Mouse (Mus musculus) embryonic stem cell, embryonic (primary cell): ENCODE data around the gene Mrpl46.

Experiments
- CTCF ChIA-PET, 4 experiments: fragments of 300-600 bp in 2 of 4; fragments of 350-600 bp in 2 of 4; sonication (Branson Sonifier 250); formaldehyde crosslinking; loops; one replicate each; lab custom pipeline; 2022; ENCODE audit warnings: inconsistent platforms in 2 of 4; lab: Charles Lee
- POLR2A ChIA-PET, 4 experiments: fragments of 300-600 bp in 2 of 4; fragments of 350-600 bp in 2 of 4; sonication (Branson Sonifier 250); formaldehyde crosslinking; loops; one replicate each; lab custom pipeline; 2022; ENCODE audit warnings: antibody characterized with exemption in 4 of 4, inconsistent platforms in 1 of 4; lab: Charles Lee

The Mrpl46 gene

GRCm38 (mm10) chr7:78791359-78792222 lies 8.3 kb upstream of the Mrpl46 start:
- ChIA-PET POLR2A (interaction anchor here in 3 of 4 experiments (0.6 to 1.5 kb wide), 8 partner anchors 27 to 764 kb away, joined by 3 to 4 read pairs (median 3); partner anchors contain the start of gene Det1 (in 1 of the 3)), CTCF (interaction anchor here in 2 of 4 experiments (0.5 to 1.4 kb wide), 5 partner anchors 100 to 267 kb away, joined by 3 to 4 read pairs (median 3); no protein-coding TSS in a partner anchor)

DNA sequence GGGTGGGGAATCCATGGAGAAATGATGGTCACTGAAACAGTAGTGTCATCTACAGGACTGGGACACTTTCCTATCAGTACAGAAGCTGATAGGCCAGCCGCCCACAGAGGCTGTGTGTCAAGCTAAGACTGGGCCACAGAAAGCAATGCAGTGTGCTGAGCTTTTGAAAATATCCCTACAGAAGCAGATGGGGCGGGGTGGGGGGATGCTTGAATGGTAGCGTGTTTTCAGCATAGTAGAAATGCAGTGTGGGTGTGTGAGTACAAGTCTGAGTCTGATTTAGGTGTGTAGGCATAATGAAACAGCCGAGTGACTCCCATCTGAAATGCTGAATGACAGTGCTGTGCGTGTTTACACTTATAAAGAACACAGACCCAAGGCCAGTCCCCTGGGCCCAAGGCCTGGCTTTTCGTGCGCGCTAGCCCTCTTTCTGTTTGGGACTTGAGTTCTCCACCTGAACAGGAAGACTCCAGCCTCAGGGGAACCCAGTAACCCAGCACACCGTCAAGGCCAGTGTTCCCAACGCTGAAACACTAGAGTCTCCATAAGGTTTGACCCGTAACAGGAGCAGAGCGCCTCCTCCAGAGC lies 4.6 kb upstream of the Mrpl46 start:
- CTCF ChIA-PET = interaction anchor here in 3 of 4 experiments (0.6 to 0.8 kb wide), 3 partner anchors 9 to 22 kb away, joined by 3 read pairs; no protein-coding TSS in a partner anchor

GRCm38 (mm10) chr7:78785906-78786305 lies 2.6 kb upstream of the Mrpl46 start:
- ChIA-PET CTCF (interaction anchor here in 1 of 4 experiments (0.7 kb wide), 1 partner anchor 284 kb away, joined by 5 read pairs; no protein-coding TSS in a partner anchor), POLR2A (interaction anchor here in 1 of 4 experiments (0.6 kb wide), 1 partner anchor 1057 kb away, joined by 3 read pairs; no protein-coding TSS in a partner anchor)

More for the DNA sequence above, 4.6 kb upstream of the Mrpl46 start:
- POLR2A ChIA-PET = interaction anchor here in 2 of 4 experiments (1.0 to 1.7 kb wide), 2 partner anchors 108 to 109 kb away, joined by 3 to 5 read pairs; partner anchors contain the start of gene Aen (in 1 of the 2)

GRCm38 (mm10) chr7:78778741-78779140 lies 4.6 kb downstream of the Mrpl46 start:
- ChIA-PET POLR2A (interaction anchor here in 1 of 4 experiments (1.1 kb wide), 1 partner anchor 15 kb away, joined by 3 read pairs; no protein-coding TSS in a partner anchor), CTCF (interaction anchor here in 1 of 4 experiments (1.6 kb wide), 1 partner anchor 13 kb away, joined by 3 read pairs; no protein-coding TSS in a partner anchor)

- ChIA-PET POLR2A (interaction anchor here in 3 of 4 experiments (0.8 to 3.3 kb wide), 8 partner anchors 10 to 125 kb away, joined by 3 to 24 read pairs (median 5); partner anchors contain the start of genes Aen (in 2 of the 3), Mrpl46 (in 2 of the 3) and Mrps11 (in 1 of the 3)), CTCF (interaction anchor here in 2 of 4 experiments (0.6 to 1.1 kb wide), 2 partner anchors 76 to 175 kb away, joined by 3 read pairs; partner anchors contain the start of gene Det1 (in 1 of the 2))
These were observed 12.4 kb downstream of the Mrpl46 start for GRCm38 (mm10) chr7:78770936-78771335.

DNA sequence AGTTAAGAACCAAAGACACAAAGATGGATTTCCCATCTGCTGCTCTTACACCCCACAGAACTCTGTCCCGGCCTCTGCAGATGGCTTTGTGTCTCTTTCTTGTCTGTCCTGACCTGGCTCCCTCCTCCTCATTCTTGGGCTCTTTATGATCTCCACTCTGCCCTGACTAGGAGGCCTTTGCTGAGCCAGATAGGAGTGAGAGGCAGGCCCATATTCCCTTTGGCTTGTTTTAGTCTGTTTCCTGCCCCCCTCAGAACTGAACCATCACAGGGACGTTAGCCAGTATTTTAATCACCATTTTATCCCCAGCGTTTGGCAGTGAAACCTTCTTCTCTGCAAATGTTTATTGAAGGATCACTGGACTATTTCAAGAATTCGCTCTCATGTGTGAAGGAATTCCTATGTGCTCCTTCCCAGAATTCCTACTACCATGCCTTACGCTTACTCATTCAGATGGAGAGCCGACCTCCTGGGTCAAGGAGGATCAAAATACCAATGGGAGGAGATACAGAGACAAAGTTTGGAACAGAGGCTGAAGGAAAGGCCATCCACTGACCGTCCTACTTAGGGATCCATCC lies 14.2 kb downstream of the Mrpl46 start:
- CTCF ChIA-PET = no interaction called here
- POLR2A ChIA-PET = no interaction called here

DNA sequence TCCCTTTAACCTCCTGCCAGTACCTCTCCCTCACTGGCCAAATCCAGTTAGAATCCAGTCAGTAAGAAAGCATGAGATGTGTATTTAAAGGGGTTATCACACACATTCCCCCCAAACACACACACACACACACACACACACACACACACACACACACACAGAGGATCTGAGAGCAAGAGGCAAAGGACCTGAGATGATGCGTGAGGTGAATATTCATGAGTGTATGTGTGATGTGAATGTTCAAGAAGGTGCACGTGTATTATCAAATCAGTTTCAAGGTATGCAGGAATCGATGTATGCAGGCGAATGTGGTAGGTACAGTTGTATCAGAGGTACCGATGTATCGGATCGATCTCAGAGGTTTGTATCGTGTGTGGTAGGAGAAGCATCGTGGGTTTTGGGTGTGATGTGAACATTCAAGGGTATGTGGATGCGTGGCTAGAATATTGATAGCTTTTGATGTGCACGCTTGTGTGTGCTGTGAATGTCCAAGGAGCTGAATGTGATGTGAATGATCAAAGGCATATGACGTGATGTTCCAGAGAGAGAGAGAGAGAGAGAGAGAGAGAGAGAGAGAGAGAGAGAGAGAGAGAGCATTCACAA lies 15.3 kb downstream of the Mrpl46 start:
- CTCF ChIA-PET = interaction anchor here in 1 of 4 experiments (0.7 kb wide), 1 partner anchor 181 kb away, joined by 4 read pairs; no protein-coding TSS in a partner anchor
- POLR2A ChIA-PET = no interaction called here

- ChIA-PET CTCF (interaction anchor here (0.5 to 2.4 kb wide), 71 partner anchors 8 to 1400 kb away, joined by 3 to 32 read pairs (median 3); partner anchors contain the start of genes Aen (in 1 of the 4) and Det1 (in 1 of the 4)), POLR2A (interaction anchor here in 3 of 4 experiments (0.6 to 1.5 kb wide), 11 partner anchors 10 to 700 kb away, joined by 3 to 7 read pairs (median 3); partner anchors contain the start of genes Aen (in 2 of the 3) and Mrps11 (in 1 of the 3))
These were observed 17.2 kb downstream of the Mrpl46 start for GRCm38 (mm10) chr7:78766019-78766683.

DNA sequence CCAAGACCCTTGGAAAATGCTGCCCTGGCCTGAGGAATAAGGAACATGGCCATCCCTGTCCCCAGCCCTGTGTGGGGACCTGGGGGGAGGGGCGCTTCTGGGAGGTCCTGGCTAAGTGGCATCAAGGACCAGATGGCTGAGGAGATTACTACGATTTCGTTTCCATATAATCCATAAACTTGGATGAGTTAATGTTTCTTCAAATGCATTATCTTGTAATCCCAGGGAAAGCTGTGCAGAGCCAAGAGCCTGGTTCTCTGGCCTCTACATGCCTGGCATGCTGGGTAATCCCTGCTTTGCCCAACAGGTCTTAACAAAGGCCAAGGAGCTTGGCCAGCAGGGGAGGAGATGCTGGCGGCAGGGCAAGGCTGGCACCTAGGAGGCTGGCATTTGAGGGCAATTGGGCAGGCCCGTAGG lies 18.1 kb downstream of the Mrpl46 start:
- ChIA-PET CTCF (interaction anchor here (0.6 to 2.4 kb wide), 18 partner anchors 10 to 324 kb away, joined by 3 to 32 read pairs (median 7); no protein-coding TSS in a partner anchor), POLR2A (interaction anchor here in 2 of 4 experiments (0.9 to 1.5 kb wide), 2 partner anchors 17 to 131 kb away, joined by 4 to 7 read pairs; partner anchors contain the start of genes Aen (in 1 of the 2) and Mrps11 (in 1 of the 2))

DNA sequence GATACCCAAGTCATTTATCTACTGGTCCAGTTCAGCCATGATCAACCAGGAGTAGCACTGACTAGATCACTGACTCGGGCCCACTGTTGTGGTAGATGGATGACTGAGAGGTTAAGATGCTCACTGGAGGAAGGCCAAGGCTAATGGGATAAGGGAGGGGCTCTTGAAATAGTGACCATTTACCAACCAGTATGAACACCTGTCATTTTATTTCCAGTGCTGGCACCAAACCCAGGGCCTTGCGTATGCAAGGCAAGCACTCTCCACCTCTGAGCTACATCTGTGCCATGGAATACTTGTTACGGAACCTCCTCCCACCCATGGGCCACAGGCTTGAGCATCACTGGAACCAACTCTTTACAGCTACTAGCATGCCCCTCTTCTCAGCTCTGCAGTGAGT lies 19.5 kb downstream of the Mrpl46 start:
- CTCF ChIA-PET = interaction anchor here in 1 of 4 experiments (0.7 kb wide), 1 partner anchor 89 kb away, joined by 3 read pairs; no protein-coding TSS in a partner anchor
- POLR2A ChIA-PET = interaction anchor here in 1 of 4 experiments (1.2 kb wide), 1 partner anchor 15 kb away, joined by 3 read pairs; no protein-coding TSS in a partner anchor

DNA sequence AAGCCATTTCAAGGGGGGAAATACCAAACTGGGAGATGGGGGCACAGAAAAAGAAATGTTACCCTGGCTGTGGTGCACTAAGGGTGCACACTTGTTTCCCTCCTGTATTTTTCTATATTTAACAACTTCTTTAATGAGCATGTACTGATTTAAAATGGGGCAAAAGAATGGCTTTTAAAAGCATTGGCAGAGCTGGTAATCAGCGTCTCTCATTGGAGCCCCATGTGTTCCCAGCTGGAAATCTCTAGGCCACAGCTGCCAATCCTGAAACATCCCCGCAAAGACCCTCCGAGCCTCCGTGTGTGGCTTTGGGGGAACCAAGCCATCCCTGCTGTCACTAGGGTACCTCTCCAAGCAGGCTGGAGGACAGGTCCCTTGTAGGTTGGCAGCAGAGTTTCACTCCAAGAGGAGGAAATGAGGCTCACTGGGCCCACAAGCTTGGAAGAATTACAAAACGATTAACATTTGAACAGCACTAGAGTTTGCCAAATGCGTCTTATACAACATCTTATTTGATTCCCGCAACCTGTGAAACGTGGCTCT lies 28.8 kb downstream of the Mrpl46 start:
- POLR2A ChIA-PET = interaction anchor here in 2 of 4 experiments (1.2 to 1.8 kb wide), 2 partner anchors 17 to 48 kb away, joined by 3 to 4 read pairs; no protein-coding TSS in a partner anchor
- CTCF ChIA-PET = no interaction called here

- ChIA-PET POLR2A (interaction anchor here in 2 of 4 experiments (1.2 to 1.8 kb wide), 2 partner anchors 17 to 48 kb away, joined by 3 to 4 read pairs; no protein-coding TSS in a partner anchor), CTCF (interaction anchor here in 2 of 4 experiments (0.7 to 2.2 kb wide), 2 partner anchors 12 kb away, joined by 3 to 9 read pairs; no protein-coding TSS in a partner anchor)
These were observed 29.4 kb downstream of the Mrpl46 start for GRCm38 (mm10) chr7:78753752-78754457.

DNA sequence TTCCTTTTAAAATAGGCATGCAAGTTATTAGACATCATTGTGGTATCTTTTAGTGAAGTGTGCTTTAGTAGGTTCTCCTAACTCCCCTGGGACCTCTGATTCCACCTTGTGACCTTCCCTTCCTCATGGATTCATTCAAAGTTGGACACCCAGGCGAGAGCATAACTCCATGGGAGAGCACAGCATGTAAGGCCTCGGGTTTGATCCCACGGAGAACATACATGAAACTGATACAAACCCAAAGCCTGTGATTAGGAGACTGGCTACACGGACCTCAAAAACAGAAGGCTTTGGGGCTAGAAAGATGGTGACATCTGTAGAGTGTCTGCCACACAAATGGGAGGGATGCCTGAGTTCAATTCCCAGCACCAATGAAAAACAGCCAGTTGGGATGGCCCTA lies 30.4 kb downstream of the Mrpl46 start:
- POLR2A ChIA-PET = interaction anchor here in 1 of 4 experiments (0.9 kb wide), 1 partner anchor 13 kb away, joined by 3 read pairs; no protein-coding TSS in a partner anchor
- CTCF ChIA-PET = interaction anchor here in 1 of 4 experiments (2.2 kb wide), 1 partner anchor 13 kb away, joined by 9 read pairs; no protein-coding TSS in a partner anchor

DNA sequence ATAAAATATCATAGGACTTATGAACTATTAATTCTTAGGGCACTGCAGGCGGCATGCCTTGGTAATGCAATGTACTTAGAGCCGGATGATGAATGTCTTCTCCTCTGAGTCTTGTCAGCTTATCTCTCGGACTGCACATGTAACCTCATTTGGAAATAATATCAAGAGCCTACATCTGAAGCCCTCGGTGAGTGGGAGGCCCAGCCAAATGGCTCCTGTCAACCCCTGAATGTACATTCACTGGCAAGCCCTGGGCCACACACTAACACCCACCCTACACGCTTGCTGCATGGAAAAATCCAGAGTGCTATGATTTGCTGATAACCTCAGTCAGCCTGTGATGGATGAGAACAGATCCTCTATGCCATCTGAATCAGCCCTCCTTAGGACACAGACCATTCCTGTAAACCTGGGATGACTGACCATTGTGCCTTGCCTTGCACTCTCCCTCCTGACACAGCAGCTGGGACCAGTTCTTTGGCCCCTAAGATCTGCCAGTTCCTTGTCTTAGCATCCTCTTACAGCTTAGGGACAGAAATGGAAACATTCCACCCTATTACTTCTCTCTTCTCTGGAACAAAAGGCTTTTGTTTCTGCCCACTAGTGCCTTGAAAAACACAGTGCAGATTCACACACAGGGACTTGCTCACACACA lies 39.5 kb downstream of the Mrpl46 start:
- POLR2A ChIA-PET = interaction anchor here in 2 of 4 experiments (0.6 to 0.8 kb wide), 3 partner anchors 13 to 1639 kb away, joined by 3 read pairs; no protein-coding TSS in a partner anchor
- CTCF ChIA-PET = interaction anchor here in 1 of 4 experiments (2.7 kb wide), 1 partner anchor 22 kb away, joined by 8 read pairs; no protein-coding TSS in a partner anchor
